Mouse (Mus musculus): ENCODE data around the gene Krt20. TPM values are rescaled to one million over a fixed set of nuclear protein-coding genes. Genes with fewer than 3 reads are reported as not detected.

Krt20 gene
- polyA plus RNA-seq, 1 experiment from 2014 or later, result 101 TPM

DNA sequence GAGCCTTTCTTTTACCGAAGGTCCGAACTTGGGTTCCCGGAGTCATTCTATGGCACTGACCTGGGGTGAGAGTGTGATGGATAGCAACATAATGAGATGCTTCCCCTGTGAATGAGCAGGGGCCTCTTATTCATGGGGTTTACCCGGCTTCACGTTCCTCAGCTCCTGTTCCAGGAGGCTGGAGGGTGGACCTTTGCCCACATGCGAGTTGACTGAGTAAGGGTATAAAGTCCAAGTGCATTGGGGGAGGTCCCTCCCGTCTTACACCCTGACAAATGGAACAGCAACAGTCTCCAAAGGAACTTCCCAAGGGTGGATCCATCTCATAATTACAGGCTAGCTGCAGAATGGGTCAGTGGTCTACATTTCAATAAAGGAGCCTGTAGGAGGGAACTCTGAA, 23.8 kb upstream of the Krt20 start:
- H3K4me1 ChIP-seq (ENCODE audit: control insufficient read depth, insufficient read depth, low read length), result peaks cover 8% of the 10 kb centered on the region; the same call in 1 of the 2 replicates
- ATAC-seq, result peak; percentile 85
- no peak overlapping the region for H3K9ac ChIP-seq (ENCODE audit: low read depth, low read length)
- peak overlapping the region; percentile 78 for H3K27ac ChIP-seq (ENCODE audit: low read length)
- H3K4me3 ChIP-seq (ENCODE audit: low read length), result no peak overlapping the region
- no peaks in the 10 kb centered on the region for H3K36me3 ChIP-seq (ENCODE audit: control insufficient read depth, insufficient read depth, low read length)
- no peaks in the 10 kb centered on the region for H3K27me3 ChIP-seq (replicated peaks; ENCODE audit: control insufficient read depth, insufficient read depth, low read length)
- 48% methylated on average over 7 of the region's 7 CpGs for WGBS
- no peaks in the 10 kb centered on the region for H3K9me3 ChIP-seq (ENCODE audit: control insufficient read depth, low read length)
- H3K4me2 ChIP-seq (ENCODE audit: low read depth, low read length), result peak overlapping the region; percentile 28; the same call in 1 of the 2 replicates

GRCm38 (mm10) chr11:99458887-99459286, 20.9 kb upstream of the Krt20 start:
- no peak overlapping the region for H3K9ac ChIP-seq (ENCODE audit: low read depth, low read length)
- H3K4me1 ChIP-seq (ENCODE audit: control insufficient read depth, insufficient read depth, low read length), result peaks cover 8% of the 10 kb centered on the region; the same call in 1 of the 2 replicates
- H3K27me3 ChIP-seq (replicated peaks; ENCODE audit: control insufficient read depth, insufficient read depth, low read length), result no peaks in the 10 kb centered on the region
- peak; percentile 87 for ATAC-seq
- H3K9me3 ChIP-seq (ENCODE audit: control insufficient read depth, low read length), result no peaks in the 10 kb centered on the region
- WGBS, result 37% methylated on average over 7 of the region's 7 CpGs
- H3K4me2 ChIP-seq (ENCODE audit: low read depth, low read length), result no peak overlapping the region
- H3K36me3 ChIP-seq (ENCODE audit: control insufficient read depth, insufficient read depth, low read length), result no peaks in the 10 kb centered on the region
- peak overlapping the region; percentile 29 for H3K27ac ChIP-seq (ENCODE audit: low read length)
- H3K4me3 ChIP-seq (ENCODE audit: low read length), result no peak overlapping the region

DNA sequence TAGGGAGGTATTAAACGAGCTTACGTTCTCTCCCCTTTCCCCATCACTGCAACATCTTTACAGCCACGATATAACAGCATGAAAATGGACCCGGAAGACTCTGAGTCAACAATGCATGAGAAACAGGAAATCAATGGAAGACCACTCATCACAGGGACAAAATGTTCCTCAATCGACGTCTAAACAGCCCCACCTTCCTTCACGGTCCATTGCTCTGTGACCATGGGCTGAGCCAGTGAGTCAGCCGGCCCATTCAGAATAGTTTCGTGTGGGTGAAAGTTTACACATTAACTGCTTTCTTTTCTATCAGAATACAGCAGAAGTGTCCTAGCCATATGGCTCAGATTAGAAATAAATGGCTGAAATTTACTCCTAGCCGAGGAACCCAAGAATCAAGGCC, 16.8 kb upstream of the Krt20 start:
- no peak overlapping the region for H3K27ac ChIP-seq (ENCODE audit: low read length)
- H3K9me3 ChIP-seq (ENCODE audit: control insufficient read depth, low read length), result no peaks in the 10 kb centered on the region
- no peaks in the 10 kb centered on the region for H3K27me3 ChIP-seq (replicated peaks; ENCODE audit: control insufficient read depth, insufficient read depth, low read length)
- no peak for ATAC-seq
- H3K4me2 ChIP-seq (ENCODE audit: low read depth, low read length), result no peak overlapping the region
- no peaks in the 10 kb centered on the region for H3K36me3 ChIP-seq (ENCODE audit: control insufficient read depth, insufficient read depth, low read length)
- no peak overlapping the region for H3K9ac ChIP-seq (ENCODE audit: low read depth, low read length)
- 66% methylated on average over 10 of the region's 10 CpGs for WGBS
- 0 out of 2 replicates have a peak, but pooled peaks cover 2% of the 10 kb centered on the region for H3K4me1 ChIP-seq (ENCODE audit: control insufficient read depth, insufficient read depth, low read length)
- no peak overlapping the region for H3K4me3 ChIP-seq (ENCODE audit: low read length)

DNA sequence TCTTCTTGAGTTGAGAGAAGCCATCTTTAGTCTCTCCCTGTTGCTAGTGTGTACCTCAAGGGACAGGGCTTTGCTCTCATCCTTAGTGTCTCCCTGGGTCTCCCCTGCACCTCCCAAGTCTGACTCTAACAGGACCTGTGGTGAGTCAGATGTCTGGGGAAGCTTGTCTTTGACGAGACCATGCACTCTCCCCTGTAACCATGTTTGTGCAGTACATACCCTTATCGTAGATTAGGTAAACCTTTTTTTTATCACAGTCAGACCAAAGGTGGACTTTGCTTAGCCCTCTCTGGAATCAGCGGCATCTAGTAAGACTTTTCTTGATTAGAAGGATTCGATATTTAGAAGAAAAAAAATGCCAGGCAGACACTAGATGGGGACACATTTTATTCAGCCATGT, 16.1 kb upstream of the Krt20 start:
- H3K4me1 ChIP-seq (ENCODE audit: control insufficient read depth, insufficient read depth, low read length), result no peaks in the 10 kb centered on the region
- H3K36me3 ChIP-seq (ENCODE audit: control insufficient read depth, insufficient read depth, low read length), result no peaks in the 10 kb centered on the region
- no peaks in the 10 kb centered on the region for H3K9me3 ChIP-seq (ENCODE audit: control insufficient read depth, low read length)
- H3K9ac ChIP-seq (ENCODE audit: low read depth, low read length), result no peak overlapping the region
- H3K4me2 ChIP-seq (ENCODE audit: low read depth, low read length), result no peak overlapping the region
- WGBS, result 51% methylated on average over 4 of the region's 4 CpGs
- no peak; the same call in 1 of the 2 replicates for ATAC-seq
- no peaks in the 10 kb centered on the region for H3K27me3 ChIP-seq (replicated peaks; ENCODE audit: control insufficient read depth, insufficient read depth, low read length)
- no peak overlapping the region for H3K27ac ChIP-seq (ENCODE audit: low read length)
- no peak overlapping the region for H3K4me3 ChIP-seq (ENCODE audit: low read length)

DNA sequence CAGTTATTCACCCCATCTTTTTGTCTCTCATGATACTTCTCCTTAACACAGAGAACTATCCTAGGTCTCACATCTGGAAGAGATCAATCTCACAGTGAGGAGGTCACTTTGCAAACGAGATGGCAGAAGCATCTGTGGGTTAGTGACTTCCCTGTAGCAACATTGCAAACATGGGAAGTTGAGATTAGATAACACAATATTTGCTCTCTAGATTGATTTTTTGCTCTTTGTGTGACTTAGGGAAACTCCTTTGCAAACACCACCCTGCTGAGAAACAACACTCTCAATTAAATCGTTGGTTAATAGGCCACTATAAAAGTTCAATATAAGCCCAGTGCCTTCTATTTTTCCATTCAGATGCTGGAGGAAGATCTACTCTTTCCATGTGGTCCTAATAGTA, 10.8 kb upstream of the Krt20 start:
- no peak overlapping the region for H3K4me3 ChIP-seq (ENCODE audit: low read length)
- no peak overlapping the region for H3K4me2 ChIP-seq (ENCODE audit: low read depth, low read length)
- H3K27me3 ChIP-seq (replicated peaks; ENCODE audit: control insufficient read depth, insufficient read depth, low read length), result no peaks in the 10 kb centered on the region
- no peaks in the 10 kb centered on the region for H3K36me3 ChIP-seq (ENCODE audit: control insufficient read depth, insufficient read depth, low read length)
- H3K4me1 ChIP-seq (ENCODE audit: control insufficient read depth, insufficient read depth, low read length), result no peaks in the 10 kb centered on the region
- no peak overlapping the region for H3K9ac ChIP-seq (ENCODE audit: low read depth, low read length)
- no peaks in the 10 kb centered on the region for H3K9me3 ChIP-seq (ENCODE audit: control insufficient read depth, low read length)
- no peak for ATAC-seq
- no peak overlapping the region for H3K27ac ChIP-seq (ENCODE audit: low read length)
- 39% methylated on average over 2 of the region's 2 CpGs for WGBS

- no peak overlapping the region for H3K4me3 ChIP-seq (ENCODE audit: low read length)
- peak overlapping the region; percentile 23 for H3K27ac ChIP-seq (ENCODE audit: low read length)
- H3K4me2 ChIP-seq (ENCODE audit: low read depth, low read length), result peak overlapping the region; percentile 33
- WGBS, result 40% methylated on average over 8 of the region's 8 CpGs
- H3K27me3 ChIP-seq (replicated peaks; ENCODE audit: control insufficient read depth, insufficient read depth, low read length), result no peaks in the 10 kb centered on the region
- H3K9me3 ChIP-seq (ENCODE audit: control insufficient read depth, low read length), result no peaks in the 10 kb centered on the region
- H3K36me3 ChIP-seq (ENCODE audit: control insufficient read depth, insufficient read depth, low read length), result no peaks in the 10 kb centered on the region
- H3K4me1 ChIP-seq (ENCODE audit: control insufficient read depth, insufficient read depth, low read length), result peaks cover 7% of the 10 kb centered on the region; the same call in 1 of the 2 replicates
- no peak overlapping the region for H3K9ac ChIP-seq (ENCODE audit: low read depth, low read length)
- ATAC-seq, result peak; percentile 81
These were observed 3.3 kb upstream of the Krt20 start for GRCm38 (mm10) chr11:99441220-99441619.

DNA sequence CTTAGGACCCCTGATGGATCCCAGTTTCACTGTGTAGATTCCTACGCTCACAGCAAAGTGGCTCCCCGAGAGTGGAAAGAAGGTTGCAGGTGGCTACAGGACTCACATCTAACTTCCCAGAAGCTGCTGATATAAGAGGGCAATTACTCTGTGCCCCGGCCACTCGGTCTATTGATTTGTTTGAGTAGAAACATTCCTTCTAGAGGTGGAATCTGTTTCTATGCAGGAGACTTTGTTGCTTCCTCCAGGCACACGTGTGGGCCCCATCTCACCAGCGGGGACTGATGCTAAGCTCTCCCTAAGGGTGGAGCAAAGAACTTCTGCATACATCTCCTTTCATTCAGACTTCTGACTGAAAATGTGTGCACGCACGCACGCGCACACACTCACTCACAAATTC, 1.5 kb upstream of the Krt20 start:
- Histone ChIP-seq H3K4me3 (ENCODE audit: low read length) (no peak overlapping the region), H3K27ac (ENCODE audit: low read length) (peak overlapping the region; percentile 81), H3K4me2 (ENCODE audit: low read depth, low read length) (no peak overlapping the region), H3K36me3 (ENCODE audit: control insufficient read depth, insufficient read depth, low read length) (no peaks in the 10 kb centered on the region), H3K9me3 (ENCODE audit: control insufficient read depth, low read length) (no peaks in the 10 kb centered on the region), H3K27me3 (replicated peaks; ENCODE audit: control insufficient read depth, insufficient read depth, low read length) (no peaks in the 10 kb centered on the region), H3K4me1 (ENCODE audit: control insufficient read depth, insufficient read depth, low read length) (peaks cover 7% of the 10 kb centered on the region; the same call in 1 of the 2 replicates), H3K9ac (ENCODE audit: low read depth, low read length) (no peak overlapping the region)
- ATAC-seq, result peak; percentile 56
- 42% methylated on average over 10 of the region's 10 CpGs for WGBS

DNA sequence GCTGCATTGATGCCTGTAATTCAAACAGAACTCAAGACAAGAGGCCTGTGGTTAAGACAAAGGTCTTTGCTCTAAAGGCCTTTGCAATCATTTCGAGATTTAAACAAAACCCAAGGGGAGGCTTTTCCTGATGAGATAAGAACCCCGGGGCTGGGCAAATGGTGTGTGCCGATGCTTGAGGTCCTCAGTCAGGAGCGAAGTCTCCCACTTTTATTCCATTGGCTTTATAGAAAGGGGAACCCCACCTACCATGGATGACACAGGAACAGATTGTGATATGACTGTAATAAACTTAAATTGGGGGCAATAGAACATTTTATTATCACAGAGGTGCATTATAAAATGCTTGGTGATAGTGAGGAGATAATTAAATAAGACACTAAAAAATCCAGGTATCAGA, 1.3 kb downstream of the Krt20 start:
- no peak overlapping the region for H3K9ac ChIP-seq (ENCODE audit: low read depth, low read length)
- 48% methylated on average over 4 of the region's 4 CpGs for WGBS
- H3K27ac ChIP-seq (ENCODE audit: low read length), result peak overlapping the region; percentile 20; the same call in 1 of the 2 replicates
- H3K36me3 ChIP-seq (ENCODE audit: control insufficient read depth, insufficient read depth, low read length), result no peaks in the 10 kb centered on the region
- no peaks in the 10 kb centered on the region for H3K9me3 ChIP-seq (ENCODE audit: control insufficient read depth, low read length)
- ATAC-seq, result peak; percentile 75
- H3K4me3 ChIP-seq (ENCODE audit: low read length), result peak overlapping the region; percentile 25; the same call in 1 of the 2 replicates
- H3K27me3 ChIP-seq (replicated peaks; ENCODE audit: control insufficient read depth, insufficient read depth, low read length), result no peaks in the 10 kb centered on the region
- peak overlapping the region; percentile 23; the same call in 1 of the 2 replicates for H3K4me2 ChIP-seq (ENCODE audit: low read depth, low read length)
- peaks cover 7% of the 10 kb centered on the region; the same call in 1 of the 2 replicates for H3K4me1 ChIP-seq (ENCODE audit: control insufficient read depth, insufficient read depth, low read length)

- Histone ChIP-seq H3K9ac (ENCODE audit: low read depth, low read length) (no peak overlapping the region), H3K4me3 (ENCODE audit: low read length) (no peak overlapping the region), H3K36me3 (ENCODE audit: control insufficient read depth, insufficient read depth, low read length) (0 out of 2 replicates have a peak, but pooled peaks cover 3% of the 10 kb centered on the region), H3K27ac (ENCODE audit: low read length) (no peak overlapping the region), H3K27me3 (replicated peaks; ENCODE audit: control insufficient read depth, insufficient read depth, low read length) (no peaks in the 10 kb centered on the region), H3K4me2 (ENCODE audit: low read depth, low read length) (no peak overlapping the region), H3K9me3 (ENCODE audit: control insufficient read depth, low read length) (no peaks in the 10 kb centered on the region), H3K4me1 (ENCODE audit: control insufficient read depth, insufficient read depth, low read length) (no peaks in the 10 kb centered on the region)
- no peak for ATAC-seq
- 55% methylated on average over 12 of the region's 12 CpGs for WGBS
These were observed 7.3 kb downstream of the Krt20 start for GRCm38 (mm10) chr11:99430670-99431069.

- Histone ChIP-seq H3K4me2 (ENCODE audit: low read depth, low read length) (no peak within 1 kb of the TSS), H3K9me3 (ENCODE audit: control insufficient read depth, low read length) (no peaks in the 10 kb centered on the region), H3K27ac (ENCODE audit: low read length) (no peak within 1 kb of the TSS), H3K4me3 (ENCODE audit: low read length) (no peak within 1 kb of the TSS), H3K4me1 (ENCODE audit: control insufficient read depth, insufficient read depth, low read length) (no peaks in the 10 kb centered on the region), H3K27me3 (replicated peaks; ENCODE audit: control insufficient read depth, insufficient read depth, low read length) (no peaks in the 10 kb centered on the region), H3K36me3 (ENCODE audit: control insufficient read depth, insufficient read depth, low read length) (no peaks in the 10 kb centered on the region), H3K9ac (ENCODE audit: low read depth, low read length) (no peak within 1 kb of the TSS)
- WGBS, result 82% methylated on average over 10 of the region's 10 CpGs
- ATAC-seq, result no peak
These were observed 15.8 kb downstream of the Krt20 start, which contains the start of gene Krt12 for GRCm38 (mm10) chr11:99422159-99422558. Gene Krt12 (minus strand): TSS chr11:99422259.
